Mouse (Mus musculus) kidney, adult 11 months (tissue): ENCODE results near the gene Dlat.
A peak's percentile ranks its signal among the peaks of the same experiment; 100 is the strongest.

Experiments
- DNase-seq: peaks from one replicate; pipeline ENCODE4 v3.0.0; 2022

The Dlat gene

DNA sequence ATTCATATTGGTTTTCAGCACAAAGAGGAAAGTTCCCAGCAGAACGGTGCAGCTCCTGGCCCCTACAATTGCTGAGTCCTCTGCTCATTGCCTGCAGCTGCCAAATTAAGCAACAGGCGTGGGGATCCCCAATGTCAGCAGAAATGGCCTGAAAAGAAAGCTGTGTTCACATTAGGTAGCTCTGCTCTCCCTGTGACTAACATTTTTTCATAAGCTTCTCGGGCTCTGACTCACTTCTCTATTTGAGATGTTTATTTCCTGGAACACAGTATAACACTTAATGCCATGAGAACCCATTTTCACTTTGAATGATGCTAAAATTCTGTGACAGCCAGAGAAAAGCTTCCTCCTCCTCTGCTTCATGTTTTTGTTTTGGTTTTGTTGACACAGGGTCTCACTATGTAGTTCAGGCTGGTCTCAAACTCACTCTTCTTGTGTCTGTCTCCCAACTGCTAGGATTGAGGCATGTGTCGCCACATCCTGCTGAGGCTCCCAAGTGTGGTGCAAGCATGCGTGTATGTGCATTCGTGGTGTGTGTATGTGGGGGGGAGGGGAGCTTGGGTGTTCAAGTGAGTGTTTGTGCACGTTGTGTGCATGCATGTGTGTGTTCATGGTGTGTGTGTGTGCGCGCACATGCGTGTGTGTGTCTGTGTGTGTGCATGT lies 68.6 kb downstream of the Dlat start:
- DNase-seq: no peak

DNA sequence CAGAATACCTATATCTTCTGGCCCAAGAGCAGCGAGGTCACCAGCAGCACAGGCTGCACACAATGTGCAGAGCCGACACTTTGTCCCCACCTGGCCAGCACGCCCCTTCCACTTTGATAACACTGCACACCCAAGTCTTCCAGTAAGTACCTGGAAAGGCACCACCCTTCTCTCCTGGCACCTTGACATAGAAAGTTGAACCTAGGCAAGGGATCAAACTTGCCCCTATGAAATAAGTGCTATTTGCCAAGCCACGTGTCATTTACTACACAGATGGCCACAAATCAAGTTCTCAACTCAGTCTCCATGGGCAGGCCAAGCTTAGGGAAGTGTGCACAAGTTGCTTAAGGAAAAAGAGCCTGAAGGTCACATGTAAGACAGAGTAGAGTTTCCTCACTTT lies 72.6 kb downstream of the Dlat start:
- no peak for DNase-seq

DNA sequence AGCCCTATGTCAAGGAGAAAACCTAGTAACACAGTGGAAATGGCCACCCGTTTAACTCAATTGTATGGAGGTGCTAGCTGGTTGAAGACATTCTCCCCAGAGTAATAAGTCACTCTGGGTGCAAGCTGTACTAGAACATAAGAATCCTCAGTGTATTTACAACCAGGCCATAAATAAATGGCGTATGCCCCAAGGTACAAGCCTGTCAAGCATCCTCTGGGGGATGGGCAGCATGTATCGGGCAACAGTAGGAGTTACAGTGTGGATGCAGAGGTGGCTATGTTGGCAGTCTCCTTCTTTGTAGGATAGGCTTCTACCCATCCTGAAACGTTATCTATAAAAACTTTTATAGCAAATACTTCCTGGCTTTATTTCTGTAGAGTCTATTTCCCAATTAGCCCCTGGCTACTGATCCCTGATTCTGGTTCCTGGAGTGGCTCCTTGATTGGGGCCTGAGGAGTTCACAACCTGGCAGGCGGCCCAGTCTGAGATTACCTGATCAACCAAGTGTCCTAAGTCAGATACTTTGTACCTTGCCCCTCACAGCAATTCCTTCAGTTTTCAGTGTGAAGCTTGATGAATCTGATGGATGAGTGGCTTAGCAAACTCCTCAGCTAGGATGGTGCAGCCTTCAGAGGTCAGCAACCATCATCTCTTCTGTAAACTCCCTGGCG lies 74.3 kb downstream of the Dlat start:
- DNase-seq: peak; percentile 81
